Mouse (Mus musculus) cerebellum, adult 2 months (tissue): ENCODE measurements around the gene Setdb1.

Experiments
- CTCF ChIP-seq: fragments of 200-500 bp; IDR thresholded peaks from 2 replicates; pipeline ENCODE4 v1.5.1; 2011; ENCODE audit warnings: low read depth, mild to moderate bottlenecking, control low read depth, low read length, moderate library complexity, borderline replicate concordance; ENCODE audit not compliant: insufficient read depth
- POLR2A ChIP-seq: fragments of 200-500 bp; IDR thresholded peaks from 2 replicates; pipeline ENCODE4 v1.6.1; 2011; ENCODE audit warnings: low read length, control low read depth, borderline replicate concordance; ENCODE audit not compliant: insufficient read depth

- TF ChIP-seq CTCF (no peak), POLR2A (no peak)
Observed at GRCm38 (mm10) chr3:95287541-95287940, 69.5 kb downstream of the Setdb1 start.
